In genomic region chr11:14958689-14959088, GRCm38 (mm10) we compare ENCODE assay signal across 19 mouse cellular contexts.
"Had no signal": no experiment of that assay in that cellular context is flagged by ENCODE, and none has a peak within 500 bp of the region (broad histone marks: within the 10 kb centered on the region; RNA-seq: fewer than 3 reads in every experiment).

No protein-coding gene starts in this region.

- H3K9ac ChIP-seq: limb, embryonic 13.5 days; lung, embryonic 14.5 days; midbrain, embryonic 12.5 days; midbrain, embryonic 15.5 days; neural tube, embryonic 12.5 days; neural tube, embryonic 15.5 days had no signal

- H3K27me3 ChIP-seq: limb, embryonic 13.5 days; midbrain, embryonic 12.5 days; midbrain, embryonic 15.5 days; neural tube, embryonic 12.5 days; neural tube, embryonic 15.5 days had no signal

- H3K36me3 ChIP-seq: limb, embryonic 10.5 days; limb, embryonic 13.5 days; midbrain, embryonic 12.5 days; midbrain, embryonic 15.5 days; neural tube, embryonic 12.5 days; neural tube, embryonic 15.5 days had no signal

- ATAC-seq: intestine, embryonic 16.5 days; lung, postnatal 0 days; midbrain, embryonic 15.5 days had no signal

- H3K4me1 ChIP-seq: limb, embryonic 10.5 days; limb, embryonic 13.5 days; midbrain, embryonic 12.5 days; midbrain, embryonic 15.5 days; neural tube, embryonic 12.5 days; neural tube, embryonic 15.5 days had no signal

- H3K4me3 ChIP-seq: limb, embryonic 10.5 days; limb, embryonic 13.5 days; midbrain, embryonic 12.5 days; midbrain, embryonic 15.5 days; neural tube, embryonic 12.5 days; neural tube, embryonic 15.5 days had no signal

- H3K27ac ChIP-seq: limb, embryonic 10.5 days; limb, embryonic 13.5 days; macrophage; midbrain, embryonic 12.5 days; midbrain, embryonic 15.5 days; neural tube, embryonic 12.5 days; neural tube, embryonic 15.5 days; stomach, postnatal 0 days had no signal

- H3K4me2 ChIP-seq: limb, embryonic 13.5 days; lung, embryonic 14.5 days; midbrain, embryonic 12.5 days; midbrain, embryonic 15.5 days; neural tube, embryonic 12.5 days; neural tube, embryonic 15.5 days had no signal

- DNase-seq: kidney, adult 18-20 months; kidney, adult 9 months; kidney, postnatal 14 days; kidney, postnatal 4 days; lung, embryonic 14.5 days; retina, postnatal 1 day; thymus, adult 2 months; thymus, postnatal 14 days; thymus, postnatal 4 days had no signal

- H3K9me3 ChIP-seq: limb, embryonic 10.5 days; limb, embryonic 13.5 days; midbrain, embryonic 12.5 days; midbrain, embryonic 15.5 days; neural tube, embryonic 12.5 days; neural tube, embryonic 15.5 days had no signal
